Mouse (Mus musculus) CH12.LX (cell line): ENCODE results near the gene Grm7. TPM values are rescaled to one million over a fixed set of nuclear protein-coding genes. Genes with fewer than 3 reads are reported as not detected.

ENCODE experiments used
- DNase-seq: peaks from one replicate; pipeline ENCODE4 v3.0.0-alpha.2; 2013; ENCODE audit errors: extremely low read depth
- H3K27ac ChIP-seq: 2 replicates; pipeline ENCODE4 v1.5.1; 2012; ENCODE audit warnings: low read depth, mild to moderate bottlenecking, control low read depth, moderate library complexity; ENCODE audit not compliant: insufficient read depth
- H3K27me3 ChIP-seq: replicated peaks from 2 replicates; pipeline ENCODE3; 2012; ENCODE audit warnings: inconsistent platforms
- H3K36me3 ChIP-seq, 2 experiments: replicated peaks in 1 of 2; 2 replicates each; pipeline versions ENCODE3 to v1.6.1; 2012; ENCODE audit warnings: inconsistent platforms in 1 of 2, low read length in 1 of 2, mild to moderate bottlenecking in 1 of 2, mixed read lengths in 1 of 2, moderate library complexity in 1 of 2; ENCODE audit not compliant: control insufficient read depth in 1 of 2, insufficient read depth in 1 of 2
- H3K4me1 ChIP-seq, 2 experiments: 2 replicates each; pipeline ENCODE4 v1.6.1; 2012; ENCODE audit warnings: inconsistent platforms in 1 of 2, moderate library complexity in 1 of 2; ENCODE audit not compliant: insufficient read depth in 2 of 2, control insufficient read depth in 1 of 2
- H3K4me2 ChIP-seq: 2 replicates; pipeline ENCODE4 v1.6.1; 2012; ENCODE audit warnings: low read depth, mild to moderate bottlenecking, control low read depth; ENCODE audit not compliant: poor library complexity, insufficient read depth, severe bottlenecking
- H3K4me3 ChIP-seq, 3 experiments: fragments of 150-350 bp in 1 of 3; sonication (generic) in 1 of 3; replicated peaks in 1 of 3; 2 replicates each; pipeline versions ENCODE3 to v1.5.1; 2011 to 2012; ENCODE audit warnings: low read depth in 2 of 3, low read length in 2 of 3, mild to moderate bottlenecking in 2 of 3, moderate library complexity in 2 of 3, control low read depth in 1 of 3, improper control_type of control experiment in 1 of 3, inconsistent platforms in 1 of 3, mixed read lengths in 1 of 3; ENCODE audit not compliant: poor library complexity in 1 of 3
- H3K79me2 ChIP-seq: replicated peaks from 2 replicates; pipeline ENCODE4 v1.6.1; 2012; ENCODE audit warnings: mild to moderate bottlenecking, moderate library complexity; ENCODE audit not compliant: control insufficient read depth, poor library complexity, insufficient read depth, severe bottlenecking; ENCODE audit errors: extremely low read depth
- H3K9ac ChIP-seq: 2 replicates; pipeline ENCODE4 v1.6.1; 2012; ENCODE audit warnings: low read depth, mild to moderate bottlenecking, control low read depth, moderate library complexity; ENCODE audit not compliant: insufficient read depth
- H3K9me3 ChIP-seq: replicated peaks from 2 replicates; pipeline ENCODE3; 2012; ENCODE audit warnings: low read length, inconsistent platforms, mixed read lengths
- CHD1 ChIP-seq: IDR thresholded peaks from 2 replicates; pipeline ENCODE4 v1.6.1; 2012; ENCODE audit warnings: low read depth, low read length, improper control_type of control experiment, inconsistent platforms
- CHD2 ChIP-seq: IDR thresholded peaks from 2 replicates; pipeline ENCODE4 v1.6.1; 2011; ENCODE audit warnings: low read length, improper control_type of control experiment
- CTCF ChIP-seq, 2 experiments: IDR thresholded peaks in 1 of 2; conservative IDR thresholded peaks in 1 of 2; 2 replicates each; pipeline ENCODE4 v1.5.1; 2011 to 2012; ENCODE audit warnings: low read depth in 2 of 2, low read length in 2 of 2, improper control_type of control experiment in 1 of 2, inconsistent platforms in 1 of 2, mild to moderate bottlenecking in 1 of 2, moderate library complexity in 1 of 2
- E2F4 ChIP-seq: IDR thresholded peaks from 2 replicates; pipeline ENCODE4 v1.6.1; 2011; ENCODE audit warnings: low read depth, low read length, improper control_type of control experiment; ENCODE audit not compliant: insufficient replicate concordance
- ELF1 ChIP-seq: IDR thresholded peaks from 2 replicates; pipeline ENCODE4 v1.6.1; 2014; ENCODE audit warnings: low read depth, mild to moderate bottlenecking, inconsistent platforms, low read length, improper control_type of control experiment
- EP300 ChIP-seq: IDR thresholded peaks from 2 replicates; pipeline ENCODE4 v1.6.1; 2011; ENCODE audit warnings: low read length, improper control_type of control experiment
- ETS1 ChIP-seq: conservative IDR thresholded peaks from 2 replicates; pipeline ENCODE4 v1.6.1; 2012; ENCODE audit warnings: low read depth, mild to moderate bottlenecking, inconsistent platforms, low read length, improper control_type of control experiment, moderate library complexity
- IRF4 ChIP-seq: IDR thresholded peaks from 2 replicates; pipeline ENCODE4 v1.6.1; 2014; ENCODE audit warnings: low read depth, mild to moderate bottlenecking, inconsistent platforms, low read length, improper control_type of control experiment
- JUN ChIP-seq: IDR thresholded peaks from 2 replicates; pipeline ENCODE4 v1.6.1; 2011; ENCODE audit warnings: low read depth, mild to moderate bottlenecking, low read length, improper control_type of control experiment, moderate library complexity; ENCODE audit not compliant: insufficient read depth
- KAT2A ChIP-seq: IDR thresholded peaks from 2 replicates; pipeline ENCODE4 v1.6.1; 2012; ENCODE audit warnings: low read length, improper control_type of control experiment, inconsistent platforms; ENCODE audit not compliant: insufficient replicate concordance
- MAX ChIP-seq: IDR thresholded peaks from 2 replicates; pipeline ENCODE4 v1.6.1; 2011; ENCODE audit warnings: low read length, improper control_type of control experiment
- MAZ ChIP-seq: IDR thresholded peaks from 2 replicates; pipeline ENCODE4 v1.6.1; 2012; ENCODE audit warnings: low read depth, mild to moderate bottlenecking, inconsistent platforms, low read length, improper control_type of control experiment, moderate library complexity
- MEF2A ChIP-seq: IDR thresholded peaks from 2 replicates; pipeline ENCODE4 v1.6.1; 2014; ENCODE audit warnings: low read depth, mild to moderate bottlenecking, inconsistent platforms, low read length, improper control_type of control experiment, borderline replicate concordance
- NRF1 ChIP-seq: IDR thresholded peaks from 2 replicates; pipeline ENCODE4 v1.6.1; 2014; ENCODE audit warnings: low read depth, mild to moderate bottlenecking, inconsistent platforms, low read length, improper control_type of control experiment, moderate library complexity
- POLR2AphosphoS2 ChIP-seq: IDR thresholded peaks from 2 replicates; pipeline ENCODE4 v1.6.1; 2011; ENCODE audit warnings: low read depth, low read length, improper control_type of control experiment
- RAD21 ChIP-seq: IDR thresholded peaks from 2 replicates; pipeline ENCODE4 v1.6.1; 2011; ENCODE audit warnings: low read depth, mild to moderate bottlenecking, low read length, improper control_type of control experiment, moderate library complexity
- RCOR1 ChIP-seq: conservative IDR thresholded peaks from 2 replicates; pipeline ENCODE4 v1.6.1; 2012; ENCODE audit warnings: low read depth, mild to moderate bottlenecking, inconsistent platforms, low read length, improper control_type of control experiment
- SIN3A ChIP-seq: IDR thresholded peaks from 2 replicates; pipeline ENCODE4 v1.6.1; 2012; ENCODE audit warnings: low read length, improper control_type of control experiment, inconsistent platforms
- SMC3 ChIP-seq: IDR thresholded peaks from 2 replicates; pipeline ENCODE4 v1.6.1; 2011; ENCODE audit warnings: low read depth, low read length, improper control_type of control experiment
- TBP ChIP-seq: conservative IDR thresholded peaks from 2 replicates; pipeline ENCODE4 v1.6.1; 2011; ENCODE audit warnings: low read depth, low read length, improper control_type of control experiment
- USF1 ChIP-seq: IDR thresholded peaks from 2 replicates; pipeline ENCODE4 v1.6.1; 2014; ENCODE audit warnings: low read depth, mild to moderate bottlenecking, inconsistent platforms, low read length, improper control_type of control experiment
- USF2 ChIP-seq: conservative IDR thresholded peaks from 2 replicates; pipeline ENCODE4 v1.6.1; 2011; ENCODE audit warnings: low read depth, low read length, improper control_type of control experiment
- ZC3H11A ChIP-seq: IDR thresholded peaks from 2 replicates; pipeline ENCODE4 v1.6.1; 2012; ENCODE audit warnings: low read depth, mild to moderate bottlenecking, inconsistent platforms, low read length, improper control_type of control experiment
- ZKSCAN1 ChIP-seq: IDR thresholded peaks from 2 replicates; pipeline ENCODE4 v1.6.1; 2012; ENCODE audit warnings: low read depth, inconsistent platforms, low read length, improper control_type of control experiment, borderline replicate concordance
- ZMIZ1 ChIP-seq: IDR thresholded peaks from 2 replicates; pipeline ENCODE4 v1.6.1; 2012; ENCODE audit warnings: low read depth, mild to moderate bottlenecking, inconsistent platforms, low read length, improper control_type of control experiment
- dilution Hi-C: fragments of 300-500 bp; cut with MboI; formaldehyde crosslinking; loops from 2 replicates; pipeline ENCODE4 v1.14.3; 2020; ENCODE audit warnings: low sequenced_read_pairs; ENCODE audit not compliant: extremely low pct_unique_long_range_greater_than_20kb, extremely low pct_ligation_motif_present
- in situ Hi-C: fragments of 300-500 bp; cut with MboI; formaldehyde crosslinking; loops from 3 replicates; pipeline ENCODE4 v1.14.3; 2019; ENCODE audit warnings: low sequenced_read_pairs, low pct_ligation_motif_present, low pct_unique_long_range_greater_than_20kb, mixed read lengths
- polyA plus RNA-seq: library from polyadenylated mRNA; unstranded; fragments of >175 nt; gene quantifications from 2 replicates; pipeline ENCODE4 v1.2.1, GENCODE M21; 2012; ENCODE audit warnings: low read depth; ENCODE audit not compliant: insufficient read length
- total RNA-seq, 2 experiments: library from RNA; depleted of rRNA; stranded (reverse); fragments of 300-350 nt in 1 of 2; fragments of >200 nt in 1 of 2; gene quantifications; 2 replicates each; pipeline ENCODE4 v1.2.3; 2012 to 2014

The Grm7 gene
- total and polyA plus RNA-seq, 3 experiments: not detected

DNA sequence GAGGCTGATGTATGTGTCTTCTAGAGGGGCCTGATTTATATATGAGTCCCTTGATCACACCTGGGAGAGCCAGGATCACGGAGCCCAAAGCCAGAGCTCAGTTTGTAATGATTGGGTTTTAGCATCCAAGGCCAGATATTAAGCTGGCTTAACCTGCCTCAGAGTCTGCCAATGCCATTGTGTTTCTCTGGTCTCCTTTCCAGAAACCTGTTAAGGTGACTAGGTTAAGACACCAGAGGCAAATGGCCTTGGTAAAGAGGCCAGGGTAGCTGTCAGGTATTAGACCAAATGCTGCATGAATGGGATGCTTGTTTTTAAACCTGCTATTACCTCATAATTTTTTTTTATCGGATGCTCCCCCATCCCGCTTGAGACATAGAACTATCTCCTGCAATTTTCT lies 722.7 kb downstream of the Grm7 start:
- Histone ChIP-seq H3K9me3 (peaks cover 80% of the 10 kb centered on the region), H3K27ac (no peak overlapping the region), H3K4me2 (no peak overlapping the region), H3K27me3 (no peaks in the 10 kb centered on the region), H3K9ac (no peak overlapping the region), H3K4me3 (no peak overlapping the region), H3K36me3 (no peaks in the 10 kb centered on the region), H3K79me2 (no peaks in the 10 kb centered on the region), H3K4me1 (no peaks in the 10 kb centered on the region)
- in situ Hi-C loops: no loop called here
- dilution Hi-C loops: no loop called here
- no peak for TF ChIP-seq KAT2A
- TF ChIP-seq TBP: no peak
- TF ChIP-seq JUN: no peak
- TF ChIP-seq CHD2: no peak
- TF ChIP-seq ZC3H11A: no peak
- no peak for TF ChIP-seq ZMIZ1
- TF ChIP-seq MEF2A: no peak
- TF ChIP-seq CHD1: no peak
- no peak for TF ChIP-seq MAX
- no peak for TF ChIP-seq MAZ
- TF ChIP-seq E2F4: no peak
- TF ChIP-seq ELF1: no peak
- no peak for TF ChIP-seq SMC3
- TF ChIP-seq NRF1: no peak
- no peak for TF ChIP-seq CTCF (conservative IDR thresholded peaks at IDR 0.05 in 1 of 2, IDR thresholded peaks at IDR 0.05 in 1 of 2; ENCODE audit: low read depth in 2 of 2, low read length in 2 of 2)
- no peak for TF ChIP-seq USF1
- TF ChIP-seq POLR2AphosphoS2: no peak
- DNase-seq: no peak

DNA sequence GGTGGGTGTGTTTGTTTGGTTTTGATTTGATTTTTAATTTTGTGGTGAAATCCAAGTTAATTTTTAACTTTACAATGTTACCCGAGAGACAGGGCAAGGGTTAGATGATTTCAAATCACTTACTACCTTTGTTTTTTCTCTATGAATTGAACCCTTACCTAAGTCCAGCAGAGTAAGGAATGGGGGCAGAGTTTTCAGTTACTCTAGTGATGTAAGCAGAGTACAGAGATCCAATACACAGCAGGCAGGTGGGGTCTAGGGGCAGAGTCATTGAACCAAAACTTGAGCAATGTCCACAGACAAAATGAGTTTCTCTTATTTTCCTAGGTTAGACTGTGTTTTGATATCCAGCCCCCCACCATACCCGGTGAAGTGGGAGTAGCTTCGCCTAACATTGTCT lies 723.2 kb downstream of the Grm7 start:
- no peaks in the 10 kb centered on the region for H3K79me2 ChIP-seq
- no peak overlapping the region for H3K27ac ChIP-seq
- in situ Hi-C loops: no loop called here
- no peak for DNase-seq
- no peaks in the 10 kb centered on the region for H3K27me3 ChIP-seq
- H3K36me3 ChIP-seq: no peaks in the 10 kb centered on the region
- no peak overlapping the region for H3K4me2 ChIP-seq
- H3K4me1 ChIP-seq: no peaks in the 10 kb centered on the region
- no peak overlapping the region for H3K9ac ChIP-seq
- dilution Hi-C loops: no loop called here
- TF ChIP-seq ZKSCAN1 (no peak), KAT2A (no peak), SIN3A (no peak), TBP (no peak), RAD21 (no peak), MAX (no peak), EP300 (no peak), IRF4 (no peak), ELF1 (no peak), RCOR1 (no peak), ETS1 (no peak), USF2 (no peak), SMC3 (no peak)
- H3K4me3 ChIP-seq: no peak overlapping the region
- H3K9me3 ChIP-seq: peaks cover 79% of the 10 kb centered on the region
